Mouse (Mus musculus): ENCODE results near the gene Cdk5rap3. TPM values are rescaled to one million over a fixed set of nuclear protein-coding genes. Genes with fewer than 3 reads are reported as not detected.

Gene Cdk5rap3
- 66.9 and 69.1 TPM in 2 replicates for polyA plus RNA-seq (2014; fragmentation: Nextera tagmentation; extraction: Ambion mirVana)

DNA sequence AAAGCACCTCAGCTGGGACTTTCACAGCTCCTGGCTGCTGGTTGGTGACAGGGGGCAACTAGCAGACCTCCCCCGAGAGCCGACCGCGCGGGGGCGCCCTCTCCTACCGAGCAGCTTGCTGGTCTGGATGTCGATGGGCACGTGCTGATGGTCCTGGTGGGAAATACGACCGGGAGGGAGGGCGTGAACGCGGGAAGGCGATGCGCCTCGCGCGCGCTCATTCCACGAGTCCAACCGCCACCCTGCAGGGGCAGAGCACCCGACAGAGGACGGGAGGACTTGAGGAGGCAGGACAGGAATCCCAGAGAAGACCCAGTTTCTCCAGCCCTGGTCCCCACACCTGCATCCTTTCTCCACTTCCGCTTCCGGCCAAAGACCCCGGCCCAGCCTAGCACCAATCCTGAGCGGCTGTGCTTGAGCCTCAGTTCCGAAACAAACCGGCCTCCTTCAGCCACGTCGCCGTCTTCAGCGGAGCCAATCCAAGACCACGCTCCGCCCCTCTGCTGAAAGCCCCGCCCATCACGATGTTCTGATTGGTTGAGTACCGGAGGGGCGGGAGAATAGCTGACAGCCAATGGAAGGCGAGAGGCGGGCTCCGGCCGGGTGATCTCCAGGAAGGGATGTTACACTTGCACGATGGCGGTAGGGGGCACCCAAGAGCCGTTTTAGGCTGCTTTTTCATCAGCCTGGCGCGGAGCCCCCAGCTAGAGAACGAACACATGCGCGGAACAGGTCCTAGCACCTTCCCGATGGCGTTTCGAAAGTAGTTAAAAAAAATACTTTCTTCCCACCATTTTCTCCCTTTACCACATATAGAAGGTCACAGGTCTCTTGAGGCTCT lies at the start of gene Cdk5rap3:
Gene Cdk5rap3, minus strand, starts transcription at position 453 of the 841 bp plus-strand sequence.
- Histone ChIP-seq H3K27ac (ENCODE audit: low read depth, low read length) (peak within 1 kb of the TSS; percentile 61; the same call in 1 of the 2 replicates), H3K9ac (ENCODE audit: low read depth, low read length) (peak within 1 kb of the TSS; percentile 65), H3K36me3 (ENCODE audit: control insufficient read depth, insufficient read depth, low read length) (peaks cover 11% of the 10 kb centered on the region), H3K4me2 (replicated peaks; ENCODE audit: low read depth, low read length) (peak within 1 kb of the TSS; percentile 79), H3K27me3 (ENCODE audit: control insufficient read depth, insufficient read depth, low read length) (no peaks in the 10 kb centered on the region), H3K4me1 (ENCODE audit: control insufficient read depth, insufficient read depth, low read length) (peaks cover 10% of the 10 kb centered on the region), H3K4me3 (ENCODE audit: low read length) (peak within 1 kb of the TSS; percentile 67), H3K9me3 (ENCODE audit: control insufficient read depth, low read length) (no peaks in the 10 kb centered on the region)
- WGBS, result under 1% methylated on average over 55 of the region's 55 CpGs
- ATAC-seq (ENCODE audit: low FRiP score, low TSS enrichment), result peak; percentile 98

- Histone ChIP-seq H3K9ac (ENCODE audit: low read depth, low read length) (no peak overlapping the region), H3K27ac (ENCODE audit: low read depth, low read length) (no peak overlapping the region), H3K4me2 (replicated peaks; ENCODE audit: low read depth, low read length) (no peak overlapping the region), H3K27me3 (ENCODE audit: control insufficient read depth, insufficient read depth, low read length) (no peaks in the 10 kb centered on the region), H3K4me3 (ENCODE audit: low read length) (no peak overlapping the region), H3K9me3 (ENCODE audit: control insufficient read depth, low read length) (no peaks in the 10 kb centered on the region), H3K4me1 (ENCODE audit: control insufficient read depth, insufficient read depth, low read length) (peaks cover 6% of the 10 kb centered on the region; the same call in 1 of the 2 replicates), H3K36me3 (ENCODE audit: control insufficient read depth, insufficient read depth, low read length) (peaks cover 43% of the 10 kb centered on the region)
- ATAC-seq (ENCODE audit: low FRiP score, low TSS enrichment), result peak; percentile 68
- 20% methylated on average over 8 of the region's 8 CpGs for WGBS
Measured at GRCm38 (mm10) chr11:96963580-96963979, 47.3 kb upstream of the Cdk5rap3 start.

- 93% methylated on average over 10 of the region's 10 CpGs for WGBS
- no peaks in the 10 kb centered on the region for H3K27me3 ChIP-seq (ENCODE audit: control insufficient read depth, insufficient read depth, low read length)
- no peak overlapping the region for H3K4me3 ChIP-seq (ENCODE audit: low read length)
- ATAC-seq (ENCODE audit: low FRiP score, low TSS enrichment), result no peak
- no peaks in the 10 kb centered on the region for H3K9me3 ChIP-seq (ENCODE audit: control insufficient read depth, low read length)
- no peaks in the 10 kb centered on the region for H3K4me1 ChIP-seq (ENCODE audit: control insufficient read depth, insufficient read depth, low read length)
- peaks cover 88% of the 10 kb centered on the region for H3K36me3 ChIP-seq (ENCODE audit: control insufficient read depth, insufficient read depth, low read length)
- H3K4me2 ChIP-seq (replicated peaks; ENCODE audit: low read depth, low read length), result no peak overlapping the region
- H3K9ac ChIP-seq (ENCODE audit: low read depth, low read length), result no peak overlapping the region
- no peak overlapping the region for H3K27ac ChIP-seq (ENCODE audit: low read depth, low read length)
Measured at GRCm38 (mm10) chr11:96957061-96957805, 40.9 kb upstream of the Cdk5rap3 start.

- peaks cover 86% of the 10 kb centered on the region for H3K36me3 ChIP-seq (ENCODE audit: control insufficient read depth, insufficient read depth, low read length)
- WGBS, result 56% methylated on average over 18 of the region's 20 CpGs
- ATAC-seq (ENCODE audit: low FRiP score, low TSS enrichment), result peak; percentile 33; the same call in 1 of the 2 replicates
Measured at GRCm38 (mm10) chr11:96956009-96956724, 39.9 kb upstream of the Cdk5rap3 start.

DNA sequence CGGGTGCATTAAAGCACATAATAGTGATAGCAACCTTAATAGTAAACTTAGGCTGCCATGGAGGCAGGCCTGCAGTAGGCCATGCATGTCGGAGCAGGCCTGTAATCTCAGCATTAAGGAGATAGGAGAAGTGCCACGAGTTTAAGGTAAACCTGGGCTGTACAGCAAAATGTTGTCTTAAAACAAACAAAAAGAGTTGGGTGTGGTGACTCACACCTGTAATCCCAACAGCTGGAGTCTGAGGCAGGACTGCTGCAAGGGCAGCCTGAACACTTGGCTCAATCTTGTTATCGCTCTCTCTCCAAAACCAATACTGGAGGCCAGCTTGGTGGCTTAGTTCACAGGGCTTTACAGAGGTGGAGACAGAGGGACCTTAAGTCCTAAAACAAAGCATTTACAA lies 38.8 kb upstream of the Cdk5rap3 start:
- Histone ChIP-seq H3K4me3 (ENCODE audit: low read length) (no peak overlapping the region), H3K27me3 (ENCODE audit: control insufficient read depth, insufficient read depth, low read length) (no peaks in the 10 kb centered on the region), H3K4me2 (replicated peaks; ENCODE audit: low read depth, low read length) (no peak overlapping the region), H3K9me3 (ENCODE audit: control insufficient read depth, low read length) (no peaks in the 10 kb centered on the region), H3K36me3 (ENCODE audit: control insufficient read depth, insufficient read depth, low read length) (peaks cover 80% of the 10 kb centered on the region), H3K9ac (ENCODE audit: low read depth, low read length) (no peak overlapping the region), H3K4me1 (ENCODE audit: control insufficient read depth, insufficient read depth, low read length) (no peaks in the 10 kb centered on the region), H3K27ac (ENCODE audit: low read depth, low read length) (no peak overlapping the region)
- ATAC-seq (ENCODE audit: low FRiP score, low TSS enrichment), result no peak
- 90% methylated on average over 4 of the region's 4 CpGs for WGBS

More at GRCm38 (mm10) chr11:96956009-96956724, 39.9 kb upstream of the Cdk5rap3 start:
- Histone ChIP-seq H3K4me1 (ENCODE audit: control insufficient read depth, insufficient read depth, low read length) (no peaks in the 10 kb centered on the region), H3K9me3 (ENCODE audit: control insufficient read depth, low read length) (no peaks in the 10 kb centered on the region), H3K4me3 (ENCODE audit: low read length) (no peak overlapping the region), H3K27ac (ENCODE audit: low read depth, low read length) (no peak overlapping the region), H3K9ac (ENCODE audit: low read depth, low read length) (no peak overlapping the region), H3K4me2 (replicated peaks; ENCODE audit: low read depth, low read length) (no peak overlapping the region), H3K27me3 (ENCODE audit: control insufficient read depth, insufficient read depth, low read length) (no peaks in the 10 kb centered on the region)

- no peaks in the 10 kb centered on the region for H3K4me1 ChIP-seq (ENCODE audit: control insufficient read depth, insufficient read depth, low read length)
- ATAC-seq (ENCODE audit: low FRiP score, low TSS enrichment), result no peak
- WGBS, result 78% methylated on average over 6 of the region's 6 CpGs
- H3K4me3 ChIP-seq (ENCODE audit: low read length), result no peak overlapping the region
- H3K27me3 ChIP-seq (ENCODE audit: control insufficient read depth, insufficient read depth, low read length), result no peaks in the 10 kb centered on the region
- peaks cover 63% of the 10 kb centered on the region for H3K36me3 ChIP-seq (ENCODE audit: control insufficient read depth, insufficient read depth, low read length)
- no peaks in the 10 kb centered on the region for H3K9me3 ChIP-seq (ENCODE audit: control insufficient read depth, low read length)
- no peak overlapping the region for H3K27ac ChIP-seq (ENCODE audit: low read depth, low read length)
- no peak overlapping the region for H3K9ac ChIP-seq (ENCODE audit: low read depth, low read length)
- H3K4me2 ChIP-seq (replicated peaks; ENCODE audit: low read depth, low read length), result no peak overlapping the region
Measured at GRCm38 (mm10) chr11:96952896-96953295, 36.6 kb upstream of the Cdk5rap3 start.

- Histone ChIP-seq H3K4me1 (ENCODE audit: control insufficient read depth, insufficient read depth, low read length) (no peaks in the 10 kb centered on the region), H3K36me3 (ENCODE audit: control insufficient read depth, insufficient read depth, low read length) (peaks cover 59% of the 10 kb centered on the region), H3K4me2 (replicated peaks; ENCODE audit: low read depth, low read length) (no peak overlapping the region), H3K9ac (ENCODE audit: low read depth, low read length) (no peak overlapping the region), H3K4me3 (ENCODE audit: low read length) (no peak overlapping the region), H3K27ac (ENCODE audit: low read depth, low read length) (no peak overlapping the region), H3K9me3 (ENCODE audit: control insufficient read depth, low read length) (no peaks in the 10 kb centered on the region), H3K27me3 (ENCODE audit: control insufficient read depth, insufficient read depth, low read length) (no peaks in the 10 kb centered on the region)
- 76% methylated on average over 10 of the region's 10 CpGs for WGBS
- no peak for ATAC-seq (ENCODE audit: low FRiP score, low TSS enrichment)
Measured at GRCm38 (mm10) chr11:96952426-96952825, 36.1 kb upstream of the Cdk5rap3 start.

DNA sequence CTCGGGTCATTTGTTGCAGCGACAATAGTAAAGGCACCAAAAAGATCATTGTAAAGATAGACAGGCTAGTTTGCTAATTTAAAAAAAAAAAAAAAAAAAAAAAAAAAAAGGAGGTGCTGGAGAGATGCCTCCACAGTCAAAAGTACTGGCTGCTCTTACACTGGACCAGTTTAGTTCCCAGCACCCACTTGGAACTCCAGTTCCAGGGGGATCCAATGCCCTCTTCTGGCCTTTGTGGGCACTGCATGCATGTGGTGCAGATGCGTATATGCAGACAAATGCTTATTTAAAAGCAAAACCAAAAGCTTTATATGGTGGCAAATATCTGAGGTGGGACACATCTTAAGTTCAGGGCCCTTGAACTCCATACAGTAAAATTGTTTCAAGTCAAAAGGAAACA lies 34.5 kb upstream of the Cdk5rap3 start:
- peaks cover 44% of the 10 kb centered on the region for H3K36me3 ChIP-seq (ENCODE audit: control insufficient read depth, insufficient read depth, low read length)

More for the DNA sequence above, 34.5 kb upstream of the Cdk5rap3 start:
- no peak overlapping the region for H3K4me2 ChIP-seq (replicated peaks; ENCODE audit: low read depth, low read length)
- H3K9me3 ChIP-seq (ENCODE audit: control insufficient read depth, low read length), result no peaks in the 10 kb centered on the region
- no peak overlapping the region for H3K27ac ChIP-seq (ENCODE audit: low read depth, low read length)
- H3K4me3 ChIP-seq (ENCODE audit: low read length), result no peak overlapping the region
- no peaks in the 10 kb centered on the region for H3K4me1 ChIP-seq (ENCODE audit: control insufficient read depth, insufficient read depth, low read length)
- ATAC-seq (ENCODE audit: low FRiP score, low TSS enrichment), result no peak
- 96% methylated on average over 3 of the region's 3 CpGs for WGBS
- H3K9ac ChIP-seq (ENCODE audit: low read depth, low read length), result no peak overlapping the region
- no peaks in the 10 kb centered on the region for H3K27me3 ChIP-seq (ENCODE audit: control insufficient read depth, insufficient read depth, low read length)
